Mouse (Mus musculus) right cerebral cortex, adult 2 months (tissue): ENCODE results near the gene Jpt1.
"Not testable (repeated sequence)": the region's sequence is repeated elsewhere in the genome, so short reads cannot be mapped to it uniquely, and the experiment has no call there.

ENCODE experiments used
- DNase-seq, 2 experiments: peaks; one replicate each; pipeline ENCODE4 v3.0.0; 2021 to 2022; ENCODE audit warnings: low spot score in 2 of 2

Gene Jpt1

GRCm38 (mm10) chr11:115514238-115514663 is at the start of gene Jpt1:
Gene Jpt1, minus strand, starts transcription at chr11:115514387.
- peak; percentile 97 to 99 for DNase-seq

- DNase-seq = no peak
Observed at GRCm38 (mm10) chr11:115563406-115563805, 49.2 kb upstream of the Jpt1 start.

- no peak for DNase-seq
Observed at GRCm38 (mm10) chr11:115555717-115556116, 41.5 kb upstream of the Jpt1 start.

GRCm38 (mm10) chr11:115552783-115553182 is 38.6 kb upstream of the Jpt1 start:
- DNase-seq = no peak

GRCm38 (mm10) chr11:115543571-115543970 is 29.4 kb upstream of the Jpt1 start:
- DNase-seq = no peak

- no peak for DNase-seq
Observed at GRCm38 (mm10) chr11:115538045-115538444, 23.9 kb upstream of the Jpt1 start.

- DNase-seq = peak; percentile 64 to 68
Observed at GRCm38 (mm10) chr11:115536856-115537568, 22.8 kb upstream of the Jpt1 start.

- DNase-seq = peak; percentile 95 to 98
Observed at GRCm38 (mm10) chr11:115536038-115536681, 22.0 kb upstream of the Jpt1 start, which contains the start of gene Sumo2. Gene Sumo2, minus strand, starts transcription at chr11:115536276.

GRCm38 (mm10) chr11:115535401-115536037 is 21.3 kb upstream of the Jpt1 start:
- peak; percentile 43 to 52 for DNase-seq

- no peak for DNase-seq
Observed at GRCm38 (mm10) chr11:115534759-115535371, 20.7 kb upstream of the Jpt1 start.

GRCm38 (mm10) chr11:115526446-115526845 is 12.3 kb upstream of the Jpt1 start:
- DNase-seq = not testable (repeated sequence)

- no peak for DNase-seq
Observed at GRCm38 (mm10) chr11:115522703-115523102, 8.5 kb upstream of the Jpt1 start.

GRCm38 (mm10) chr11:115522238-115522637 is 8.1 kb upstream of the Jpt1 start:
- no peak for DNase-seq

- no peak for DNase-seq
Observed at GRCm38 (mm10) chr11:115521080-115521479, 6.9 kb upstream of the Jpt1 start.

GRCm38 (mm10) chr11:115520218-115520617 is 6.0 kb upstream of the Jpt1 start:
- DNase-seq = no peak

- DNase-seq = no peak
Observed at GRCm38 (mm10) chr11:115519581-115519980, 5.4 kb upstream of the Jpt1 start.

- DNase-seq = peak; percentile 30 to 52
Observed at GRCm38 (mm10) chr11:115518693-115519092, 4.5 kb upstream of the Jpt1 start.

GRCm38 (mm10) chr11:115516942-115517341 is 2.8 kb upstream of the Jpt1 start:
- DNase-seq = no peak

GRCm38 (mm10) chr11:115515021-115515420 is 834 bp upstream of the Jpt1 start:
- no peak for DNase-seq

GRCm38 (mm10) chr11:115513271-115514237 is 633 bp downstream of the Jpt1 start:
- peak in 1 of 2 experiments; percentile 65 for DNase-seq
